Mouse (Mus musculus): ENCODE data around the gene Dhx33. TPM values are rescaled to one million over a fixed set of nuclear protein-coding genes. Genes with fewer than 3 reads are reported as not detected.

Gene Dhx33
- total and polyA plus RNA-seq, 3 experiments, result 15.9 to 37.4 (median 28.4) TPM

GRCm38 (mm10) chr11:70964222-70964907 lies 39.9 kb downstream of the Dhx33 start:
- H3K36me3 ChIP-seq (replicated peaks), result peaks cover 80% of the 10 kb centered on the region
- DNase-seq (ENCODE audit: low spot score) (no peak), ATAC-seq (ENCODE audit: extremely low read depth, insufficient number of reproducible peaks, low FRiP score, poor library complexity, severe bottlenecking) (no peak)
- H3K4me3 ChIP-seq (ENCODE audit: low read depth, low read length), result no peak overlapping the region
- H3K9me3 ChIP-seq (replicated peaks), result no peaks in the 10 kb centered on the region
- no peaks in the 10 kb centered on the region for H3K27me3 ChIP-seq (ENCODE audit: insufficient read depth, low read length)
- TF ChIP-seq POLR2AphosphoS5 (IDR thresholded peaks at IDR 0.05; ENCODE audit: insufficient replicate concordance, low read depth, low read length) (no peak), GATA2 (IDR thresholded peaks at IDR 0.05; ENCODE audit: borderline replicate concordance, low read depth, low read length) (no peak), CTCF (IDR thresholded peaks at IDR 0.05; ENCODE audit: low read depth, low read length) (no peak), TAL1 (conservative IDR thresholded peaks at IDR 0.05; ENCODE audit: low read depth, low read length) (no peak), GATA1 (IDR thresholded peaks at IDR 0.05; ENCODE audit: borderline replicate concordance, low read length) (no peak)
- H3K4me1 ChIP-seq (ENCODE audit: insufficient read depth, low read depth, low read length), result peaks cover 27% of the 10 kb centered on the region

- peaks cover 20% of the 10 kb centered on the region for H3K4me1 ChIP-seq (ENCODE audit: insufficient read depth, low read depth, low read length)
- no peaks in the 10 kb centered on the region for H3K9me3 ChIP-seq (replicated peaks)
- ATAC-seq (ENCODE audit: extremely low read depth, insufficient number of reproducible peaks, low FRiP score, poor library complexity, severe bottlenecking) (peak; percentile 34; the same call in 1 of the 2 replicates), DNase-seq (ENCODE audit: low spot score) (no peak)
- TF ChIP-seq GATA1 (IDR thresholded peaks at IDR 0.05; ENCODE audit: borderline replicate concordance, low read length) (no peak), TAL1 (conservative IDR thresholded peaks at IDR 0.05; ENCODE audit: low read depth, low read length) (peak; percentile 33; the same call in 1 of the 2 replicates)
- no peaks in the 10 kb centered on the region for H3K27me3 ChIP-seq (ENCODE audit: insufficient read depth, low read length)
- H3K36me3 ChIP-seq (replicated peaks), result peaks cover 96% of the 10 kb centered on the region
- H3K4me3 ChIP-seq (ENCODE audit: low read depth, low read length), result no peak overlapping the region
These were observed 43.3 kb downstream of the Dhx33 start for GRCm38 (mm10) chr11:70960786-70961554.

DNA sequence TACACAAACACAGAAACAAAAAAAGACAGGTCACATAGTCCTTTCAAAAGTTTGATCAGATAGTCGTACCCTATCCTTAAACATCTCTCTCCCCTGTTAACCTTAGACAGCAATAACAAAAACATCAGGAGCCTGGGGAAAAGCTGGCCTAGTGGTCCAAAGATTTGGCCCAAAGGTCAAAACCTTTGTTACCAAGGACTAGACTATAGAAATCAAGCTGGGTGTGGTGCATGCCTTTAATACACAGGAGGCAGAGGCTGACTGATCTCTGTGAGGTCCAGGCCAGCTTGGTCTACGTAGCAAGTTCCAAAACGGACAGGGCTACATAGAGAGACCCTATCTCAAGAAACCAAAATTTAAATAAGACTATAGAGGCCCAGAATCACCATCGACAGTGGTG lies 49.5 kb downstream of the Dhx33 start:
- TF ChIP-seq TAL1 (conservative IDR thresholded peaks at IDR 0.05; ENCODE audit: low read depth, low read length), result no peak
- no peak for TF ChIP-seq CTCF (IDR thresholded peaks at IDR 0.05; ENCODE audit: low read depth, low read length)
- TF ChIP-seq GATA1 (IDR thresholded peaks at IDR 0.05; ENCODE audit: borderline replicate concordance, low read length), result no peak
- no peak for TF ChIP-seq POLR2AphosphoS5 (IDR thresholded peaks at IDR 0.05; ENCODE audit: insufficient replicate concordance, low read depth, low read length)
- TF ChIP-seq GATA2 (IDR thresholded peaks at IDR 0.05; ENCODE audit: borderline replicate concordance, low read depth, low read length), result no peak
- no peak for ATAC-seq (ENCODE audit: extremely low read depth, insufficient number of reproducible peaks, low FRiP score, poor library complexity, severe bottlenecking)
- Histone ChIP-seq H3K4me1 (ENCODE audit: insufficient read depth, low read depth, low read length) (peaks cover 2% of the 10 kb centered on the region; the same call in 1 of the 2 replicates), H3K4me3 (ENCODE audit: low read depth, low read length) (no peak overlapping the region), H3K27me3 (ENCODE audit: insufficient read depth, low read length) (no peaks in the 10 kb centered on the region), H3K9me3 (replicated peaks) (no peaks in the 10 kb centered on the region), H3K36me3 (replicated peaks) (peaks cover 96% of the 10 kb centered on the region)
- DNase-seq (ENCODE audit: low spot score), result no peak

- H3K9me3 ChIP-seq (replicated peaks), result no peaks in the 10 kb centered on the region
- H3K36me3 ChIP-seq (replicated peaks), result peaks cover 94% of the 10 kb centered on the region
- ATAC-seq (ENCODE audit: extremely low read depth, insufficient number of reproducible peaks, low FRiP score, poor library complexity, severe bottlenecking) (no peak), DNase-seq (ENCODE audit: low spot score) (no peak)
- TF ChIP-seq POLR2AphosphoS5 (IDR thresholded peaks at IDR 0.05; ENCODE audit: insufficient replicate concordance, low read depth, low read length) (no peak), GATA1 (IDR thresholded peaks at IDR 0.05; ENCODE audit: borderline replicate concordance, low read length) (no peak)
- no peaks in the 10 kb centered on the region for H3K27me3 ChIP-seq (ENCODE audit: insufficient read depth, low read length)
- peaks cover 4% of the 10 kb centered on the region; the same call in 1 of the 2 replicates for H3K4me1 ChIP-seq (ENCODE audit: insufficient read depth, low read depth, low read length)
- no peak overlapping the region for H3K4me3 ChIP-seq (ENCODE audit: low read depth, low read length)
These were observed 59.1 kb downstream of the Dhx33 start for GRCm38 (mm10) chr11:70944935-70945817.

DNA sequence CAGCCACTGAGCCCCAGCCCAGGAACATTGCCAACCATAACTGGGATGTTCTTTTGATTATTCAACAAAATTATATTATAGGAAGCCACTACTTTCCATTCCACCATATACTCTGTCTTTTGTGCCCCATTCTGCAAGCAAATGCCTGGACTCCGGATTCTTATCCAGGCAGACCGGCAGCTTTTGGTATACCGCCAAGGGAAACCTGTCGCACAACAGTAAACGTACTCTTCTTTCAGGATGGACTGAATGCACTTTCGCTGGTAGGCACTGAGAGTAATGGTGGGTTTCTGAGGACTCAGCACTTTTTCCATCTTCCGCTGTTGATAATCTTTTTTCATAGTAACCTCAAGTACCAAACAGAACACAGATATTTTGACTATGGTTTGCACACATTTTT lies 60.6 kb downstream of the Dhx33 start:
- no peak for ATAC-seq (ENCODE audit: extremely low read depth, insufficient number of reproducible peaks, low FRiP score, poor library complexity, severe bottlenecking)
- peaks cover 4% of the 10 kb centered on the region; the same call in 1 of the 2 replicates for H3K4me1 ChIP-seq (ENCODE audit: insufficient read depth, low read depth, low read length)
- no peak for DNase-seq (ENCODE audit: low spot score)
- H3K36me3 ChIP-seq (replicated peaks), result peaks cover 94% of the 10 kb centered on the region
- no peak overlapping the region for H3K4me3 ChIP-seq (ENCODE audit: low read depth, low read length)
- TF ChIP-seq CTCF (IDR thresholded peaks at IDR 0.05; ENCODE audit: low read depth, low read length) (no peak), GATA2 (IDR thresholded peaks at IDR 0.05; ENCODE audit: borderline replicate concordance, low read depth, low read length) (no peak), POLR2AphosphoS5 (IDR thresholded peaks at IDR 0.05; ENCODE audit: insufficient replicate concordance, low read depth, low read length) (no peak), TAL1 (conservative IDR thresholded peaks at IDR 0.05; ENCODE audit: low read depth, low read length) (no peak), GATA1 (IDR thresholded peaks at IDR 0.05; ENCODE audit: borderline replicate concordance, low read length) (no peak)
- no peaks in the 10 kb centered on the region for H3K9me3 ChIP-seq (replicated peaks)
- no peaks in the 10 kb centered on the region for H3K27me3 ChIP-seq (ENCODE audit: insufficient read depth, low read length)

- no peaks in the 10 kb centered on the region for H3K27me3 ChIP-seq (ENCODE audit: insufficient read depth, low read length)
- H3K9me3 ChIP-seq (replicated peaks), result no peaks in the 10 kb centered on the region
- no peak overlapping the region for H3K4me3 ChIP-seq (ENCODE audit: low read depth, low read length)
- H3K4me1 ChIP-seq (ENCODE audit: insufficient read depth, low read depth, low read length), result peaks cover 8% of the 10 kb centered on the region; the same call in 1 of the 2 replicates
- H3K36me3 ChIP-seq (replicated peaks), result peaks cover 92% of the 10 kb centered on the region
- DNase-seq (ENCODE audit: low spot score), result no peak
- TF ChIP-seq GATA1 (IDR thresholded peaks at IDR 0.05; ENCODE audit: borderline replicate concordance, low read length) (no peak), POLR2AphosphoS5 (IDR thresholded peaks at IDR 0.05; ENCODE audit: insufficient replicate concordance, low read depth, low read length) (no peak), GATA2 (IDR thresholded peaks at IDR 0.05; ENCODE audit: borderline replicate concordance, low read depth, low read length) (no peak), CTCF (IDR thresholded peaks at IDR 0.05; ENCODE audit: low read depth, low read length) (no peak), TAL1 (conservative IDR thresholded peaks at IDR 0.05; ENCODE audit: low read depth, low read length) (no peak)
- no peak for ATAC-seq (ENCODE audit: extremely low read depth, insufficient number of reproducible peaks, low FRiP score, poor library complexity, severe bottlenecking)
These were observed 61.6 kb downstream of the Dhx33 start for GRCm38 (mm10) chr11:70942596-70942995.
